Mouse (Mus musculus) G1E (cell line): Measurements from ENCODE around the gene Snx21.
"Not testable (repeated sequence)": the region's sequence is repeated elsewhere in the genome, so short reads cannot be mapped to it uniquely, and the experiment has no call there.

ENCODE experiments used
- CTCF ChIP-seq: IDR thresholded peaks from 2 replicates; pipeline ENCODE4 v1.5.1; 2012; ENCODE audit warnings: low read depth, low read length, inconsistent platforms, mixed read lengths
- GATA1 ChIP-seq: IDR thresholded peaks from 2 replicates; pipeline ENCODE4 v1.6.1; 2012; ENCODE audit warnings: borderline replicate concordance, low read length, inconsistent platforms, mixed read lengths
- POLR2AphosphoS5 ChIP-seq: IDR thresholded peaks from 2 replicates; pipeline ENCODE4 v1.6.1; 2012; ENCODE audit warnings: low read depth, low read length, inconsistent platforms; ENCODE audit not compliant: insufficient replicate concordance
- TAL1 ChIP-seq: conservative IDR thresholded peaks from 2 replicates; pipeline ENCODE4 v1.6.1; 2012; ENCODE audit warnings: low read depth, low read length, inconsistent platforms, mixed read lengths

GRCm38 (mm10) chr2:164798554-164798953, 12.9 kb downstream of the Snx21 start:
- not testable (repeated sequence) for TF ChIP-seq CTCF, TAL1, GATA1, POLR2AphosphoS5
